Mouse (Mus musculus) testis, adult 2 months (tissue): ENCODE data around the gene Sh3rf1.

ENCODE experiments used
- CTCF ChIP-seq: fragments of 200-500 bp; IDR thresholded peaks from 2 replicates; pipeline ENCODE4 v1.5.1; 2012; ENCODE audit warnings: low read depth, mild to moderate bottlenecking, inconsistent platforms, low read length, moderate library complexity; ENCODE audit not compliant: control insufficient read depth, insufficient read depth, insufficient replicate concordance
- POLR2A ChIP-seq: fragments of 200-500 bp; IDR thresholded peaks from 2 replicates; pipeline ENCODE4 v1.6.1; 2012; ENCODE audit warnings: low read depth, mild to moderate bottlenecking, inconsistent platforms, low read length, moderate library complexity; ENCODE audit not compliant: control insufficient read depth

DNA sequence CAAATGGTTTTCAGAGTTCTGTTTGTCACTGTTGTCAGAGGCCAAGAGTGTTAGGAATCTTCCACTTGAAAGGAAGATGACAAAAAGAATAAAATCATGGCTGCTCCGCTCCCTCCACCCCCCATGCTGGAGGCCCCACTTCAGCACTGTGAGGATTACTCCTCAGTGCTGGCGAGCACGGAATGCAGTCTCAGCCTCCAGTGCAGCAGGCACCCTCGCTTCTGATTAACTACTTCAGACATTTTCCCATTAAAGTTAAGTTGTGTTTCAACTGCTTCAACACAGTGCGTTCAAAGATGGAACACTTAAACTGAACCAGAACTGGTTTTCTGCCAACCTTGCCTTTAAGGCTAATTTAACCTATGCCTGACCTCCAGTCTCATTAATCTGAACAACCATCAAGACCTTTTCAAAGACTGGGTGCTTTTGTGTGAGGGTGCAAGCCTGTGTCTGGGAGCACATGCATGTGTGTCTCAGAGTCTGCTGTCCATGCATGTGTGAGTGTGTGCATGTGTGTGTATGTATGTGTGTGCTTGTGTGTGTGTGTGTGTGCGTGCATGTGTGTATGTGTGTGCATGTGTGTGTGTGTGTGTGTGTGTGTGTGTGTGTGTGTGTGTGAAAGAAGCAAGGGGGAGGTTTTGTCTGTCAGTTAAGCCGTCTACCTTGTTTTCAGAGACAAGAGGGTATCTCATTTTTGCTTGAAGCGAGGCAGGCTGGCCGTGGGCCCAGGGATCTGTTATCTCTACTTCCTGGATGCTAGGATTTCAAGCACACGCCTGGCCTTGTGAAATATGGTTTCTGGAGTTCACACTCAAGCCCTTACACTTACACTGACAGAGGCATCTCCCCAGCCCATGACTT, 51.2 kb downstream of the Sh3rf1 start:
- TF ChIP-seq CTCF (no peak), POLR2A (no peak)
